Mouse (Mus musculus): ENCODE measurements around the gene Pex11g. TPM values are rescaled to one million over a fixed set of nuclear protein-coding genes. Genes with fewer than 3 reads are reported as not detected.

Gene Pex11g
- total and polyA plus RNA-seq, 3 experiments, result 1.3 to 5.9 (median 2.7) TPM

GRCm38 (mm10) chr8:3514681-3515247 lies 47.3 kb upstream of the Pex11g start:
- in situ Hi-C loops (cut with MboI; ENCODE audit: low pct_ligation_motif_present, low pct_unique_long_range_greater_than_20kb, low sequenced_read_pairs) (no loop called here), dilution Hi-C loops (cut with MboI; ENCODE audit: extremely low pct_ligation_motif_present, extremely low pct_unique_long_range_greater_than_20kb, low sequenced_read_pairs) (no loop called here)
- H3K9ac ChIP-seq (ENCODE audit: insufficient read depth, low read depth), result no peak overlapping the region
- no peaks in the 10 kb centered on the region for H3K9me3 ChIP-seq (replicated peaks; ENCODE audit: low read length)
- no peaks in the 10 kb centered on the region for H3K27me3 ChIP-seq (replicated peaks)
- peaks cover 32 to 60% of the 10 kb centered on the region in 2 experiments for H3K36me3 ChIP-seq (replicated peaks in 1 of 2; ENCODE audit: control insufficient read depth in 1 of 2, insufficient read depth in 1 of 2, low read length in 1 of 2)
- H3K4me2 ChIP-seq (ENCODE audit: insufficient read depth, low read depth, poor library complexity, severe bottlenecking), result peak overlapping the region; percentile 47; the same call in 1 of the 2 replicates
- H3K4me1 ChIP-seq (ENCODE audit: control insufficient read depth in 1 of 2, insufficient read depth in 2 of 2), result peaks cover 2 to 15% of the 10 kb centered on the region in 2 experiments; a peak in 2 of 4 replicates
- no peak overlapping the region for H3K27ac ChIP-seq (ENCODE audit: insufficient read depth, low read depth)
- DNase-seq (ENCODE audit: extremely low read depth), result no peak
- H3K4me3 ChIP-seq (replicated peaks in 1 of 3; ENCODE audit: low read depth in 2 of 3, low read length in 2 of 3, poor library complexity in 1 of 3), result no peak overlapping the region
- TF ChIP-seq ZNF384 (IDR thresholded peaks at IDR 0.05; ENCODE audit: low read depth, low read length) (no peak), MAFK (IDR thresholded peaks at IDR 0.05; ENCODE audit: insufficient replicate concordance, low read length) (no peak), ZMIZ1 (IDR thresholded peaks at IDR 0.05; ENCODE audit: low read depth, low read length) (no peak), TBP (conservative IDR thresholded peaks at IDR 0.05; ENCODE audit: low read depth, low read length) (no peak), NELFE (IDR thresholded peaks at IDR 0.05; ENCODE audit: low read depth, low read length) (no peak), TCF12 (IDR thresholded peaks at IDR 0.05; ENCODE audit: low read depth, low read length) (no peak), NRF1 (IDR thresholded peaks at IDR 0.05; ENCODE audit: low read depth, low read length) (no peak), ETS1 (conservative IDR thresholded peaks at IDR 0.05; ENCODE audit: low read depth, low read length) (no peak), ELF1 (IDR thresholded peaks at IDR 0.05; ENCODE audit: low read depth, low read length) (no peak), SIN3A (IDR thresholded peaks at IDR 0.05; ENCODE audit: low read length) (no peak), POLR2A (IDR thresholded peaks at IDR 0.05; ENCODE audit: low read depth, low read length) (no peak), MYC (IDR thresholded peaks at IDR 0.05; ENCODE audit: low read depth, low read length) (no peak), IRF4 (IDR thresholded peaks at IDR 0.05; ENCODE audit: low read depth, low read length) (no peak), USF1 (IDR thresholded peaks at IDR 0.05; ENCODE audit: low read depth, low read length) (no peak)
- H3K79me2 ChIP-seq (replicated peaks; ENCODE audit: control insufficient read depth, extremely low read depth, insufficient read depth, poor library complexity, severe bottlenecking), result peaks cover 3% of the 10 kb centered on the region; the same call in 1 of the 2 replicates

- Histone ChIP-seq H3K9ac (ENCODE audit: insufficient read depth, low read depth) (no peak overlapping the region), H3K36me3 (replicated peaks in 1 of 2; ENCODE audit: control insufficient read depth in 1 of 2, insufficient read depth in 1 of 2, low read length in 1 of 2) (peaks cover 40 to 86% of the 10 kb centered on the region in 2 experiments), H3K79me2 (replicated peaks; ENCODE audit: control insufficient read depth, extremely low read depth, insufficient read depth, poor library complexity, severe bottlenecking) (no peaks in the 10 kb centered on the region), H3K27ac (ENCODE audit: insufficient read depth, low read depth) (no peak overlapping the region), H3K4me2 (ENCODE audit: insufficient read depth, low read depth, poor library complexity, severe bottlenecking) (no peak overlapping the region), H3K9me3 (replicated peaks; ENCODE audit: low read length) (no peaks in the 10 kb centered on the region), H3K4me1 (ENCODE audit: control insufficient read depth in 1 of 2, insufficient read depth in 2 of 2) (no peaks in the 10 kb centered on the region), H3K27me3 (replicated peaks) (no peaks in the 10 kb centered on the region), H3K4me3 (replicated peaks in 1 of 3; ENCODE audit: low read depth in 2 of 3, low read length in 2 of 3, poor library complexity in 1 of 3) (no peak overlapping the region)
- DNase-seq (ENCODE audit: extremely low read depth), result no peak
- in situ Hi-C loops (cut with MboI; ENCODE audit: low pct_ligation_motif_present, low pct_unique_long_range_greater_than_20kb, low sequenced_read_pairs), result no loop called here
- TF ChIP-seq MEF2A (IDR thresholded peaks at IDR 0.05; ENCODE audit: borderline replicate concordance, low read depth, low read length), result no peak
- TF ChIP-seq ZMIZ1 (IDR thresholded peaks at IDR 0.05; ENCODE audit: low read depth, low read length), result no peak
- no peak for TF ChIP-seq USF2 (conservative IDR thresholded peaks at IDR 0.05; ENCODE audit: low read depth, low read length)
- TF ChIP-seq ZNF384 (IDR thresholded peaks at IDR 0.05; ENCODE audit: low read depth, low read length), result no peak
- TF ChIP-seq IRF4 (IDR thresholded peaks at IDR 0.05; ENCODE audit: low read depth, low read length), result no peak
- no peak for TF ChIP-seq JUND (conservative IDR thresholded peaks at IDR 0.05; ENCODE audit: low read depth, low read length)
- no peak for TF ChIP-seq ELF1 (IDR thresholded peaks at IDR 0.05; ENCODE audit: low read depth, low read length)
- no peak for TF ChIP-seq USF1 (IDR thresholded peaks at IDR 0.05; ENCODE audit: low read depth, low read length)
- TF ChIP-seq ZKSCAN1 (IDR thresholded peaks at IDR 0.05; ENCODE audit: borderline replicate concordance, low read depth, low read length), result no peak
- no peak for TF ChIP-seq NELFE (IDR thresholded peaks at IDR 0.05; ENCODE audit: low read depth, low read length)
- no peak for TF ChIP-seq SMC3 (IDR thresholded peaks at IDR 0.05; ENCODE audit: low read depth, low read length)
- no peak for TF ChIP-seq EP300 (IDR thresholded peaks at IDR 0.05; ENCODE audit: low read length)
- TF ChIP-seq PAX5 (IDR thresholded peaks at IDR 0.05; ENCODE audit: low read length), result no peak
- no peak for TF ChIP-seq POLR2A (IDR thresholded peaks at IDR 0.05; ENCODE audit: low read depth, low read length)
- no peak for TF ChIP-seq RAD21 (IDR thresholded peaks at IDR 0.05; ENCODE audit: low read depth, low read length)
- no peak for TF ChIP-seq MAFK (IDR thresholded peaks at IDR 0.05; ENCODE audit: insufficient replicate concordance, low read length)
- no peak for TF ChIP-seq HCFC1 (IDR thresholded peaks at IDR 0.05; ENCODE audit: low read depth, low read length)
- TF ChIP-seq UBTF (IDR thresholded peaks at IDR 0.05; ENCODE audit: low read depth, low read length), result no peak
- TF ChIP-seq RCOR1 (conservative IDR thresholded peaks at IDR 0.05; ENCODE audit: low read depth, low read length), result no peak
- TF ChIP-seq GABPA (IDR thresholded peaks at IDR 0.05; ENCODE audit: insufficient replicate concordance, low read depth, low read length), result no peak
- dilution Hi-C loops (cut with MboI; ENCODE audit: extremely low pct_ligation_motif_present, extremely low pct_unique_long_range_greater_than_20kb, low sequenced_read_pairs), result no loop called here
Measured at GRCm38 (mm10) chr8:3507979-3508754, 40.7 kb upstream of the Pex11g start.

All from CH12.LX (cell line).